Mouse (Mus musculus): ENCODE measurements at regions not wholly inside any gene's neighbourhood (a gene's known extent, or its start where the extent isn't known, plus 50 kb on each side); places are given as distances from the start of the nearest gene placed in this dataset.

- DNase-seq (ENCODE audit: low read depth), result no peak
Measured at GRCm38 (mm10) chr2:170675731-170676130, 55.9 kb upstream of the Dok5 start.

GRCm38 (mm10) chr2:170673683-170674082 is 57.9 kb upstream of the Dok5 start:
- DNase-seq (ENCODE audit: low read depth), result no peak

DNA sequence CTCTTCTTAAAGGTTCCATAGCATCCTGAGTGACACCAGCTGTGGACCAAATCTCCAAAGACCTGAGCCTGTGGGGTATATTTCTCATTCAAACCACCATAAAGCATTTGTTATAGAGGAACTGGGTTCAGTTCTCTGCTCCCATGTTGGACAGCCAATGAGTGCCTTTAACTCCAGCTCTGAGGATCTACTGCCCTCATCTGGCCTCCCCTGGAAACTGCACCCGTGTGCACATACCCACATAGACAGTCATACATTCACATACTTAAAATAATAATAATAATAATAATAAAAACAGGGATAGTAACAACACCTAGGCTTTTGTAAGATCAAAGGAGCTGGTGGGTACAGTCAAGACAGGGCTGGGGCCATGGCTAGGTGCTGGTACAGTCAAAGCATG is 58.8 kb upstream of the Dok5 start:
- no peak for DNase-seq (ENCODE audit: low read depth)

DNA sequence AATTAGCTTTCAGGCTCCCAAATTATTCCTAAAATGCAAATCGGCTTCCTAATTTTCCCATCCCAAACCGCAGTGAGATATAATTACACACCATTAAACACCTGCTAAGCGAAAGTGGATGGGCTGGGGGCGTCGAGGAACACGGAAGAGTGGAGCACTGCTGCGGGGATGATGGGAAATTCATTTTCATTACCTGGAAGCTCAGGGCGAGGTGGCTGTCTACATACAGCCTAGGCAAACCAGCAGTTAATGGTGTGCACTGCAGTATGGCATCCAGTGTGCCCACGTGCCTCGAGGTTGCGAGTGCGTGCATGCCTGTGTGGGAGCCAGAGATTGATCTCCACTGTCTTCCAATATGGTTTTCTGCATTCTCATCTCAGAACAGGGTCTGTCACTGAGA is 62.6 kb upstream of the Dok5 start:
- DNase-seq (ENCODE audit: low read depth), result no peak

DNA sequence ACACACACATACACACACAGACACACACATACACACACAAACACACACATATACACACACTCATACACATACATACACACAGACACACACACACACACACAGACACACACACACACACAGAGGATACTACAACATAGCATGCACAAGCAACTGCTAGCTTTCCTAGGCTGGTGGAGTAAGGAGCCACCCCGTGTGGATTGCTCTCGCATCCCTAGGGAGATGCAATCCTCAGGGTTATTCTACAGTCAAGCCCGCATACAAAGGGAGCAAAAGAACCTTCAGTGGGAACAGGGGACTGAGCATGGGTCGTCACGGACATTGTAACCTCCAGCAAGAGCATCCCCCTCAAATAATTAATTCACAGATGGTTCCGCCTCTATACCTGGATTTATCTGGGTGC is 63.1 kb upstream of the Dok5 start:
- DNase-seq (ENCODE audit: low read depth), result no peak

GRCm38 (mm10) chr2:170662069-170662980 is 60.5 kb upstream of the 4930470P17Rik start:
- DNase-seq (ENCODE audit: low read depth), result no peak

DNA sequence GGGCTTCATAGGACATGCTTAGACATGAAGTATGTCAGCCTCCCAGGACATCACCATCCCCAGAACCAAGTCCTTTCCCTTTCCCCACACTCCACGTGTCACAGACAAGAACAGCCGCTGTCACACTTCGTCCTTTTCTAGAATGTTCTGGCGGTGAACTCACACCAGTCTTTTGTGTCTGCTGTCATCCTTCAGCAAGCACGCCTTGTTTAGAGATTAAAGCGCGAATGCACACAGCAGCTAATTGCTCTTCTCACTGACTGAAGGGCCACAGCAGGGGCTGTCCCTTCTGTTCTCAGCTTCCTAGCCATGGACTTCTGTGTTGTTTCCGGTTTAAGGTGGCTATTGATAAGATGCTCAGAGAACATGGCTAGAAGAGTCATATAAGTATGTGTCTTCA is 57.5 kb upstream of the 4930470P17Rik start:
- no peak for DNase-seq (ENCODE audit: low read depth)

DNA sequence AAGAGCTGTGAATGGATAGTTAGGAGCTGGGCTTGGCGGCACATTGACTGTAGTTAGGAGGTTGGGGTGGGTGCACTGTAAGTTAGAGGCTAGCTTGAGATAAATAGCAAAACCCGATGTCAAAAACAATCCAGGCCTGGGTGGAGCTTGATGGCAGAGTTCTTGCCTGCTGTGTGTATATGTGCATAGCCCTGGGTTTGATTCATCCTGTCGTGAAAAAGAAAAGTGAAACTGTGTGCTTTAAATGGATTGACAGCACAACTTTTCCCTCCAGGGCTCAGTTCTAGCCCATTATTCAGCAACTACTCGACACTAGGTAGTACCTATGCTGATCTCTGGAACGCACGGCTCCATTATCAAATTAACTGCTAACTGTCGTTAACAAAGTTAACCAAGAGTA is 56.7 kb upstream of the 4930470P17Rik start:
- no peak for DNase-seq (ENCODE audit: low read depth)

DNA sequence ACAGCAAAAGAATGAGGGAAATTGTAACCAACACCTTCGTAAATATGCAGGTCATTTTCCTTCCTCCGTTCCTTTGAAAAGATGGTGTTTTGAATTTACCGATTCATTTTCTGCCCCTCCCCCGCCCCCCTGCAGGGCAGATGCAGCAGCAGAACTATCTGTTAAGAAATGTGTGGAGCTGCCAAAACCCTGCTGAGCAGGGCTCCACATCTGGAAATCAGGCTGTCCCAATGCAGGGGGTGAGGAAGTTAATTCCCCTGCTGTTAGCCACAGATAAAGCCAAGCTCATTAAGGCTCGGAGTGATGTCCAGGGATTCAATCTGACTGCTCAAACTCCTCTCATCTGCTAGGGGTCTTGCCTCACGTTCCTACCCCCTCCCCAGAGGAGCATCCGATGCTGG is 56.0 kb upstream of the 4930470P17Rik start:
- no peak for DNase-seq (ENCODE audit: low read depth)

DNA sequence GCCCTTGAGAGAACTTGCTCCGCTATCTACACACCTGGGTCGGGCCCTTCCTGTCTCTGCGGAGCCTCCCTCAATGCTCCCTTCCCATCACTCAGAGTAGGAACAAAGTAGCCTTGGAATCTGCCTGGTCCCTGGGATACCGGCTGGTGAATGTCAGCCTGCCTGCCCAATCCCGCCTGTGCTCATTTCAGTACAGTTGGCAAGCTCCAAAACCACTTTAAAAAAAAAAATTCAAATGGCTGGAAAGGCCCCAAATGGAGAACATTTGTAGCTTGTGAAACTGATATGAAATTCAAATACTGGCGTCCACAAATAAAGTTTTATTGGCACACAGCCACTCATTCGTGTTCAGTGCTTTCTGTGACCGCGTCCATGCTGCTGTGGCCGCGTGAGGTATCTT is 50.3 kb upstream of the 4930470P17Rik start:
- peak; percentile 21 for DNase-seq (ENCODE audit: low read depth)

All from fibroblast of lung, adult 2 months (primary cell).